Mouse (Mus musculus) hindbrain, postnatal 0 days (tissue): Measurements from ENCODE around the gene Krt81. TPM values are rescaled to one million over a fixed set of nuclear protein-coding genes. Genes with fewer than 3 reads are reported as not detected.

Source experiments
- ATAC-seq: fragments of 200-750 bp; cut with Nextera tagmentation; 2 replicates; pipeline ENCODE4 v1.8.0; 2017; ENCODE audit warnings: mild to moderate bottlenecking, moderate TSS enrichment, moderate library complexity
- DNase-seq: peaks from one replicate; pipeline ENCODE4 v3.0.0-alpha.2; 2015; ENCODE audit warnings: low spot score
- H3K27ac ChIP-seq: fragments of 300-500 bp; sonication (generic); 2 replicates; pipeline ENCODE4 v1.5.1; 2014; ENCODE audit warnings: mild to moderate bottlenecking
- H3K27me3 ChIP-seq: fragments of 300-500 bp; sonication (generic); 2 replicates; pipeline ENCODE4 v1.6.1; 2014; ENCODE audit warnings: low read length, mixed read lengths; ENCODE audit not compliant: insufficient read depth
- H3K36me3 ChIP-seq: fragments of 300-500 bp; sonication (generic); 2 replicates; pipeline ENCODE4 v1.6.1; 2014; ENCODE audit warnings: low read length, mixed read lengths; ENCODE audit not compliant: insufficient read depth
- H3K4me1 ChIP-seq: fragments of 300-500 bp; sonication (generic); 2 replicates; pipeline ENCODE4 v1.6.1; 2014; ENCODE audit warnings: antibody characterized with exemption, low read length, mixed read lengths; ENCODE audit not compliant: insufficient read depth
- H3K4me2 ChIP-seq: fragments of 300-500 bp; sonication (generic); 2 replicates; pipeline ENCODE4 v1.6.1; 2014; ENCODE audit warnings: low read depth, mild to moderate bottlenecking, low read length, moderate library complexity, mixed read lengths
- H3K4me3 ChIP-seq: fragments of 300-500 bp; sonication (generic); 2 replicates; pipeline ENCODE4 v1.5.1; 2014; ENCODE audit warnings: low read length
- H3K9ac ChIP-seq: fragments of 300-500 bp; sonication (generic); replicated peaks from 2 replicates; pipeline ENCODE4 v1.6.1; 2014; ENCODE audit warnings: mild to moderate bottlenecking, low read length, moderate library complexity, mixed read lengths
- H3K9me3 ChIP-seq: fragments of 300-500 bp; sonication (generic); 2 replicates; pipeline ENCODE4 v1.6.1; 2016; ENCODE audit warnings: low read length, mixed read lengths
- CTCF ChIP-seq: IDR thresholded peaks from 2 replicates; pipeline ENCODE4 v1.5.1; 2016; ENCODE audit warnings: antibody characterized with exemption, control low read depth, low read depth
- WGBS: fragments of 180-500 bp; shearing (Covaris S2); extraction: QIAGEN DNeasy Blood & Tissue Kit; methylation state at CpG from one replicate; pipeline ENCODE4 v1.1.7; 2014; 5-methylcytosine and 5-hydroxymethylcytosine counted together
- polyA plus RNA-seq: library from polyadenylated mRNA; unstranded; fragments of >200 nt; fragmentation: Nextera tagmentation; extraction: Ambion mirVana; gene quantifications from 2 replicates; pipeline ENCODE4 v1.2.1, GENCODE M21; 2015
- total RNA-seq: library from RNA; depleted of rRNA; stranded (reverse); fragments of >200 nt; gene quantifications from 2 replicates; pipeline ENCODE4 v1.2.3, GENCODE M21; 2014

Gene Krt81
- total and polyA plus RNA-seq, 2 experiments from 2014 or later = 0.09 TPM; not detected in 1

GRCm38 (mm10) chr15:101479007-101479665, 15.6 kb upstream of the Krt81 start:
- WGBS = 8% methylated on average over 31 of the region's 31 CpGs
- Histone ChIP-seq H3K4me3 (peak overlapping the region; percentile 19), H3K27me3 (no peaks in the 10 kb centered on the region; the same call in 1 of the 2 replicates), H3K27ac (no peak overlapping the region), H3K4me2 (peak overlapping the region; percentile 53), H3K9ac (peak overlapping the region; percentile 41; the same call in 1 of the 2 replicates), H3K36me3 (no peaks in the 10 kb centered on the region), H3K4me1 (peaks cover 6% of the 10 kb centered on the region), H3K9me3 (no peaks in the 10 kb centered on the region)
- TF ChIP-seq CTCF = peak; percentile 67
- peak; percentile 55 for DNase-seq
- peak; percentile 58; the same call in 1 of the 2 replicates for ATAC-seq

DNA sequence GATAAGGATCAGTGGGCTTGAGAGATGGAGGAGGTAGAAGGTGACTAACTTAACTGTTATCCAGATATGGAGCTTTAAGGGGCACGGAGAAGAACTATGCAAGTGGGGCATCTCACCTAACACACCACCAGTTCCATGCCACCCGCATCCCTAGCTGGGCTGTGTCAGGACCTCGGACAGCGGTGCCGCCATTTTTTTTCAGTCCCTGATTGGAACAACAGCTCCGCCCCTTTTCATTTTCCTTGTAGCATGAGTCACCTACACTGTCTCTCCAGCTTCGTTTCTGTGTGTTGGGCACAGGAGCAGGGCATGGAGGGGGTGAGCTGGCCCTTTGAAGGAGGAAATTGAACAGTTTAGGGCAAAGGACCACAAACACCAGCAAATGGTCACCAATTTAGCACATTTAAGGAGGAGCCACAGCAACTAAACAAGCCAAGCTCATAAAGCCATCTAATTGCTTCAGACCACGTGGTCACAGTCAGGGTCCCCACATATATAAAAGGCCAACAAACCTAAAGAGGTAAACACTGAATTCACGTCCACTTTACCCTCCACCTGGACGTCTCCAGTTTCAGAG, 9.5 kb upstream of the Krt81 start, which contains the start of gene Krt86:
TSS of gene Krt86 (plus strand) at position 527 of the 577 bp plus-strand sequence.
- Histone ChIP-seq H3K9ac (no peak within 1 kb of the TSS), H3K27me3 (no peaks in the 10 kb centered on the region; the same call in 1 of the 2 replicates), H3K4me2 (no peak within 1 kb of the TSS), H3K9me3 (no peaks in the 10 kb centered on the region), H3K36me3 (no peaks in the 10 kb centered on the region), H3K4me3 (no peak within 1 kb of the TSS), H3K27ac (no peak within 1 kb of the TSS), H3K4me1 (no peaks in the 10 kb centered on the region)
- DNase-seq = no peak
- 39% methylated on average over 10 of the region's 10 CpGs for WGBS
- ATAC-seq = no peak
- TF ChIP-seq CTCF = no peak

- DNase-seq (no peak), ATAC-seq (no peak)
- Histone ChIP-seq H3K9me3 (no peaks in the 10 kb centered on the region), H3K4me3 (no peak overlapping the region), H3K27ac (no peak overlapping the region), H3K36me3 (no peaks in the 10 kb centered on the region), H3K4me2 (no peak overlapping the region), H3K9ac (no peak overlapping the region), H3K4me1 (no peaks in the 10 kb centered on the region), H3K27me3 (no peaks in the 10 kb centered on the region)
- WGBS = 86% methylated on average over 4 of the region's 4 CpGs
- no peak for TF ChIP-seq CTCF
Observed at GRCm38 (mm10) chr15:101469093-101469492, 5.5 kb upstream of the Krt81 start.

DNA sequence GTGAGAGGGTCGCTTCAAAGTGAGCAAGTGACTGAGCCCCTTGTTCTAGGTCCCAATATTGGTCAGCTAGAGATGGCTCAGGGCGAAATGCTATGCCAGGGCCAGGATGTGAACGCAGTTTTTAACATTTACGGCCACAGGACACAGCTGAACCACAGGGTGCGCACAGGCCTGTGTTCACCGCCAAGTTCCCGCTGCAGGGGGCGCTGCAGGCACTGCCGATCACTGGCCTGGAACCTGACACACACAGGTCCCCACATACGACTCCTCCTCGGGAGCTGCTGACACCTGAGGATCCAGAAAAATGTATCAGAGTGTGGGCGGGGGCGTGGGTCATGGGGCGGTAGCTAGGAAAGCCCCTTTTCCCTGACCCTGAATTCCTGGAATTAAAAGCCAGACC, 4.3 kb downstream of the Krt81 start:
- H3K27ac ChIP-seq = no peak overlapping the region
- peak; percentile 46 for TF ChIP-seq CTCF
- H3K9ac ChIP-seq = no peak overlapping the region
- H3K27me3 ChIP-seq = no peaks in the 10 kb centered on the region
- no peaks in the 10 kb centered on the region for H3K36me3 ChIP-seq
- WGBS = 83% methylated on average over 14 of the region's 14 CpGs
- no peak overlapping the region for H3K4me3 ChIP-seq
- H3K4me1 ChIP-seq = peaks cover 4% of the 10 kb centered on the region; the same call in 1 of the 2 replicates
- H3K4me2 ChIP-seq = no peak overlapping the region
- DNase-seq (no peak), ATAC-seq (no peak)
- H3K9me3 ChIP-seq = no peaks in the 10 kb centered on the region

DNA sequence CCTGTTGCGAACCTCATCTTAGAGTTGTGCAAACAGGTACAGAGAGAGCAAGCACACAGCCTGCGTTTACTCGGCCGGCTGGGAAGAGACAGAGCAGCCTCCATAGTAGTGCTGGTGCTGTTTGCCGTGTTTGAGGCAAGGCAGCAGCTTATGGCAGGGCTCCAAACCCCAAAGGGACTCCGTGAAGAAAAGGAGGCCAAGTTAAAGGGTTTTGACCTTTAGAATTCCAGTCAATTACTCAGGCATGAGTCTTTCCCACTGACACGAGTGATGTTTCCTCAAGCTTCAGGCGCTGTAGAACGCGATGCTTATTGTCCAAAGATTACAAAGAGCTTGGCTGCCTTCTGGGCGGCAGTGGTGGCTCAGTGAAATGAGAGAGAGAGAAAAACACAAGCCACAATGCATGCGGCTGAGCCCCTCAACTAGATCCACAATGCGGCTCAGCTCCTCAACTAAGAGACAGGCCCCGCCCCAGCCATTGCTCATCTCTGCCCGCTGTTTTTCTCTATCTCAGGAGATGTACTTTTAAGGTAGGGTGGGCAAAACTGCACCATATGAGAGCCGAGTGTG, 5.1 kb downstream of the Krt81 start:
- Histone ChIP-seq H3K4me3 (no peak overlapping the region), H3K27me3 (no peaks in the 10 kb centered on the region), H3K4me1 (peaks cover 4% of the 10 kb centered on the region; the same call in 1 of the 2 replicates), H3K36me3 (no peaks in the 10 kb centered on the region), H3K27ac (0 out of 2 replicates have a peak overlapping the region, but pooled peaks have one; percentile 26), H3K9me3 (no peaks in the 10 kb centered on the region), H3K4me2 (no peak overlapping the region), H3K9ac (no peak overlapping the region)
- WGBS = 28% methylated on average over 16 of the region's 16 CpGs
- no peak; the same call in 1 of the 2 replicates for TF ChIP-seq CTCF
- DNase-seq (peak; percentile 32), ATAC-seq (no peak)

DNA sequence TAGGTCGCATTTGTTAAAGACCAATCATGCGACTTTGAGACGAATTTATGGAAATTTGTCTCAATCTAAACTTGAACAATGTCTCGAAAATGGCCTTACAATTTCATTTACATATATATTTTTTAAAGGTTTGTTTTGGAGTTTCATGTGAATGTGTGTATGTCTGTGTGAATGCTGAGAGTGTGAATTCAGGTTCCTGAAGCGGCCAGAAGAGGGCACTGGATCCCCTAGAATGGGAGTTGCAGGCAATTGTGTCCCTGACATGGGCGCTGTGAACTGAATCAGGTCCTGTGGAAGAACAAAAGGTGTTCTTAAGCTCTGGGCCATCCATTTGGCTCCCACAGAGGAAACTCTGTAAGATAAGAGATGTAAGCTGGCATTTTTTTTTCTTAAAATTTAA, 7.7 kb downstream of the Krt81 start:
- no peak for ATAC-seq
- no peak overlapping the region for H3K9ac ChIP-seq
- no peak overlapping the region for H3K4me3 ChIP-seq
- no peak for TF ChIP-seq CTCF
- H3K27ac ChIP-seq = no peak overlapping the region
- no peak for DNase-seq
- H3K36me3 ChIP-seq = no peaks in the 10 kb centered on the region
- H3K4me1 ChIP-seq = peaks cover 4% of the 10 kb centered on the region; the same call in 1 of the 2 replicates
- no peak overlapping the region for H3K4me2 ChIP-seq
- H3K9me3 ChIP-seq = no peaks in the 10 kb centered on the region
- 93% methylated on average over 6 of the region's 6 CpGs for WGBS
- H3K27me3 ChIP-seq = no peaks in the 10 kb centered on the region
